Mouse (Mus musculus) limb, embryonic 14.5 days (tissue): Measurements from ENCODE around the gene Dram1. TPM values are rescaled to one million over a fixed set of nuclear protein-coding genes. Genes with fewer than 3 reads are reported as not detected.

Experiments
- ATAC-seq: fragments of 200-750 bp; cut with Nextera tagmentation; 2 replicates; pipeline ENCODE4 v1.8.0; 2017; ENCODE audit warnings: low read depth, moderate number of reproducible peaks, moderate TSS enrichment; ENCODE audit not compliant: low FRiP score
- DNase-seq: peaks from one replicate; pipeline ENCODE4 v3.0.0-alpha.2; 2015; ENCODE audit warnings: low spot score
- H3K27ac ChIP-seq: fragments of 300-500 bp; sonication (generic); replicated peaks from 2 replicates; pipeline ENCODE4 v1.5.1; 2014; ENCODE audit warnings: low read depth, mild to moderate bottlenecking, low read length, moderate library complexity, mixed read lengths
- H3K27me3 ChIP-seq: fragments of 300-500 bp; sonication (generic); 2 replicates; pipeline ENCODE4 v1.6.1; 2014; ENCODE audit warnings: low read length, mixed read lengths; ENCODE audit not compliant: control insufficient read depth, insufficient read depth
- H3K36me3 ChIP-seq: fragments of 300-500 bp; sonication (generic); 2 replicates; pipeline ENCODE4 v1.6.1; 2014; ENCODE audit warnings: mild to moderate bottlenecking, low read length, moderate library complexity, mixed read lengths; ENCODE audit not compliant: control insufficient read depth, insufficient read depth
- H3K4me1 ChIP-seq: fragments of 300-500 bp; sonication (generic); 2 replicates; pipeline ENCODE4 v1.6.1; 2014; ENCODE audit warnings: antibody characterized with exemption, low read length, mixed read lengths; ENCODE audit not compliant: control insufficient read depth, insufficient read depth
- H3K4me2 ChIP-seq: fragments of 300-500 bp; sonication (generic); replicated peaks from 2 replicates; pipeline ENCODE4 v1.6.1; 2014; ENCODE audit warnings: low read depth, mild to moderate bottlenecking, low read length, moderate library complexity; ENCODE audit not compliant: severe bottlenecking
- H3K4me3 ChIP-seq: fragments of 300-500 bp; sonication (generic); replicated peaks from 2 replicates; pipeline ENCODE4 v1.5.1; 2014; ENCODE audit warnings: low read length
- H3K9ac ChIP-seq: fragments of 300-500 bp; sonication (generic); 2 replicates; pipeline ENCODE4 v1.6.1; 2014; ENCODE audit warnings: mild to moderate bottlenecking, low read depth, low read length, moderate library complexity; ENCODE audit not compliant: severe bottlenecking
- H3K9me3 ChIP-seq: fragments of 300-500 bp; sonication (generic); 2 replicates; pipeline ENCODE4 v1.6.1; 2016; ENCODE audit warnings: low read length; ENCODE audit not compliant: control insufficient read depth
- POLR2A ChIP-seq: fragments of 200-500 bp; IDR thresholded peaks from 2 replicates; pipeline ENCODE4 v1.8.0; 2012; ENCODE audit warnings: inconsistent platforms, mild to moderate bottlenecking, moderate library complexity, borderline replicate concordance; ENCODE audit not compliant: insufficient read depth, insufficient read length; ENCODE audit errors: extremely low read depth
- WGBS: fragments of 180-500 bp; shearing (Covaris S2); extraction: QIAGEN DNeasy Blood & Tissue Kit; methylation state at CpG from one replicate; pipeline ENCODE4 v1.1.7; 2014; 5-methylcytosine and 5-hydroxymethylcytosine counted together
- polyA plus RNA-seq, 2 experiments: library from polyadenylated mRNA; depleted of rRNA in 1 of 2; stranded (reverse) in 1 of 2; unstranded in 1 of 2; fragments of >200 nt; fragmentation: Nextera tagmentation in 1 of 2; extraction: Ambion mirVana in 1 of 2; gene quantifications; 2 replicates each; pipeline versions ENCODE4 v1.2.1 to v1.2.3; 2012 to 2014

Dram1 gene
- polyA plus RNA-seq, 2 experiments: 1.8 to 2.2 TPM

DNA sequence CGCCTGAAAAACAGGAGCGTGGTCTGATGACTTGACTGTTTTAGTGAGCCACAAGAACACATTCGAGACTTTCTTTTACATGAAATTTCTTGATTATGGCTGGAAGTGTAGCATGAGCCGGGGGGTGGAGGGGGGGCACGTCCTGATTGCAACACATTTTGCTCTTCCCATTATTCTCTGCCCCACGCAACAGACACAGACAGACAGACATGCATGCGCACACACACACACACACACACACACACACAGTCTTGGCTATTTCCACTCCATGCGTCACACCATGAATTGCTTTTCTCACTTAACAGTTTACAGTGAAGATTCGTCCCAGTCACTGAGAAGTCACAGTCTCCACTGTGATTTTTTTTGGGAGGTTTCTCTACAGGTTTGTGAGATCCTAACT lies 38.2 kb downstream of the Dram1 start:
- 83% methylated on average over 9 of the region's 9 CpGs for WGBS
- H3K27ac ChIP-seq: no peak overlapping the region
- H3K9ac ChIP-seq: no peak overlapping the region

GRCm38 (mm10) chr10:88330695-88331094 lies 48.2 kb downstream of the Dram1 start:
- Histone ChIP-seq H3K4me2 (no peak overlapping the region), H3K27me3 (no peaks in the 10 kb centered on the region), H3K4me1 (no peaks in the 10 kb centered on the region), H3K27ac (no peak overlapping the region), H3K36me3 (no peaks in the 10 kb centered on the region), H3K9me3 (no peaks in the 10 kb centered on the region), H3K9ac (no peak overlapping the region), H3K4me3 (no peak overlapping the region)
- no peak for ATAC-seq
- 23% methylated on average over 5 of the region's 5 CpGs for WGBS
- peak; percentile 65 for DNase-seq
- no peak for TF ChIP-seq POLR2A

More for the DNA sequence above, 38.2 kb downstream of the Dram1 start:
- TF ChIP-seq POLR2A: no peak
- ATAC-seq (no peak), DNase-seq (no peak)
- H3K9me3 ChIP-seq: no peaks in the 10 kb centered on the region
- no peaks in the 10 kb centered on the region for H3K36me3 ChIP-seq
- no peaks in the 10 kb centered on the region for H3K4me1 ChIP-seq
- no peaks in the 10 kb centered on the region for H3K27me3 ChIP-seq
- H3K4me3 ChIP-seq: no peak overlapping the region
- no peak overlapping the region for H3K4me2 ChIP-seq

DNA sequence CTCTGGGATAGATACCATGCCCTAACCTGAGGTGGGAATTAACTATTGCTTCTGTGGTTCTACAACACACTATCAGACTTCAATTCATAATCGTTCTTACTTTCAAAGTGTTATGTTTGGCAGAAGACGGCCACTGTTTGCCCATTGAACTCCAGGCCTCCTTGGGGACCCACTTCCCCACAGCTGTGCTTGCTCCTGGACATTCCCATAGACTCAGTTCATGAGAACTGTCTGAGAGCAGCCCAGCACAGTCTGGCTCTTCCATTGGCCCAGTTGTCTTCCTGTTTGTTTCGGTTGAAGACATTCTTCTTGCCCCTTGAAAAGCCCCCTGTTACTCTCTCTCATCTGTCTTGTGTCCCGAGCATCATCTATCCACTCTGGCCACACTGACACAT lies 50.8 kb downstream of the Dram1 start:
- Histone ChIP-seq H3K4me1 (no peaks in the 10 kb centered on the region), H3K9ac (no peak overlapping the region), H3K4me3 (no peak overlapping the region), H3K27ac (no peak overlapping the region), H3K9me3 (no peaks in the 10 kb centered on the region), H3K4me2 (no peak overlapping the region), H3K27me3 (no peaks in the 10 kb centered on the region), H3K36me3 (no peaks in the 10 kb centered on the region)
- no peak for DNase-seq
- 56% methylated on average over 4 of the region's 4 CpGs for WGBS
- ATAC-seq: no peak
- no peak for TF ChIP-seq POLR2A

DNA sequence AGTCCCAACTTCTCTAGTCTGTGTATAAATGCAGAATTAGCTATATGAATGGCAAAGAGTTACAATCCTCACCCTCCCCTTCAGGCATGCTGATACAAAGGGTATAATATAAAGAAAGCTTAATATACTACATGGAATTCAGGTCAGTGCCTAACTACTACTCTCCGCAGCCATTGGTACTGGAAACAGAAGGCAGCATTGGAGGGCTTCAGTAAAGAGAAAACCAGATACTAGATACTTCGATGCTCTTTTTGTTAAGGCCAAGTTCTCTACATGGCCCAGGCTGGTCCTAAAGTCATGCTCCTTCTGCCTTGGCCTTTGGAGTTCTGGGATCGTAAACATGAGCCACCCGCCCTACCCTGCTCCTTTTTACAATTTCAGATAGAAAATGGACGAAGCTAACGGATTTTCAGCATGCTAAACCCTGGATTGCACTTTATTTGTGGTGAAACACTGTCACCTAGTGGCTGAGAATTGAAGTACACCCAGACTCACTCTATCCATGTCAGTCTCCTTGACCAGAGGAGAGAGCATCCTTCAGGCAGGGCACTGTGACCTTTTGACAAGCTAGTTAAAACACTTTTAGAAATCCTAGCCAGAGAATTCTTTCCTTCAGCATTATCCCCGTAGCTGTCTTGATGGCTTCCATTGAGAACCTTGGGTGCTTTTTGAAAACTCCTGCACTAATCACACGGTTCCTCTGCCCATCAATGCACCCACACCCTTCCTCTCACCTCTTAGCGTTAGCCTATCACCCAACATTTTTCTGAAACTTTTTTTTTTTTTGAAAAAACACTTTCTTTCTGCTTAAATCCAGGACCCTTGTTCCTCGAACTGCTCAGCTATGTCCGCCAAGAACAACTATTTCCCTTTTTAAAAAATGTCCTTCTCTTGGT lies 51.5 kb downstream of the Dram1 start:
- peak overlapping the region; percentile 11; the same call in 1 of the 2 replicates for H3K4me3 ChIP-seq
- ATAC-seq: peak; percentile 81
- TF ChIP-seq POLR2A: no peak
- no peaks in the 10 kb centered on the region for H3K36me3 ChIP-seq
- DNase-seq: peak; percentile 77
- H3K27me3 ChIP-seq: no peaks in the 10 kb centered on the region
- no peak overlapping the region for H3K9ac ChIP-seq
- 45% methylated on average over 11 of the region's 11 CpGs for WGBS
- H3K9me3 ChIP-seq: no peaks in the 10 kb centered on the region
- peak overlapping the region; percentile 39 for H3K4me2 ChIP-seq
- no peak overlapping the region for H3K27ac ChIP-seq
- no peaks in the 10 kb centered on the region for H3K4me1 ChIP-seq

DNA sequence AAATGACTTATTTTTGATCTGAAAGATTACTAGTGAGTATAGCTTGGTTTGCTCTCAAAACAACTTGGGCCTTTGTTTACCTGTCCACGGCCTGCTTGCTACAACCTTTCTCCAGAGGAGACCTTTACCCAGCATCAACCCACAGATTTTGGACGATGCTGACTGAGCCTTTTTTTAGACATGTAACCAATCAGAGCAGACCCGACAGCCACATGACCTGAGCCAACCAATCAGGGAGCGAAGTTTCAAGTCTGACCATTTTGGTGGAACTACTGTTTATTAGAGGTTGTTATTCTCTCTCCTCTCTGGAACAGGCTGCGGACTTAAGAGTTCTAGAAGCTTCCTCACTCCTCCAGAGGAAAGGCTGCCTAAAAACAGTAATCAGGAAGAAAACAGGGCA lies 57.1 kb downstream of the Dram1 start:
- Histone ChIP-seq H3K4me2 (no peak overlapping the region), H3K27ac (no peak overlapping the region), H3K27me3 (no peaks in the 10 kb centered on the region), H3K9me3 (no peaks in the 10 kb centered on the region), H3K4me3 (no peak overlapping the region), H3K4me1 (no peaks in the 10 kb centered on the region), H3K36me3 (no peaks in the 10 kb centered on the region), H3K9ac (no peak overlapping the region)
- no peak for DNase-seq
- TF ChIP-seq POLR2A: no peak
- ATAC-seq: no peak
- 90% methylated on average over 5 of the region's 5 CpGs for WGBS
